Mouse (Mus musculus): Measurements from ENCODE around the gene Praf2. TPM values are rescaled to one million over a fixed set of nuclear protein-coding genes. Genes with fewer than 3 reads are reported as not detected.

Praf2 gene
- polyA plus RNA-seq, 1 experiment from 2014 or later: 145 TPM

DNA sequence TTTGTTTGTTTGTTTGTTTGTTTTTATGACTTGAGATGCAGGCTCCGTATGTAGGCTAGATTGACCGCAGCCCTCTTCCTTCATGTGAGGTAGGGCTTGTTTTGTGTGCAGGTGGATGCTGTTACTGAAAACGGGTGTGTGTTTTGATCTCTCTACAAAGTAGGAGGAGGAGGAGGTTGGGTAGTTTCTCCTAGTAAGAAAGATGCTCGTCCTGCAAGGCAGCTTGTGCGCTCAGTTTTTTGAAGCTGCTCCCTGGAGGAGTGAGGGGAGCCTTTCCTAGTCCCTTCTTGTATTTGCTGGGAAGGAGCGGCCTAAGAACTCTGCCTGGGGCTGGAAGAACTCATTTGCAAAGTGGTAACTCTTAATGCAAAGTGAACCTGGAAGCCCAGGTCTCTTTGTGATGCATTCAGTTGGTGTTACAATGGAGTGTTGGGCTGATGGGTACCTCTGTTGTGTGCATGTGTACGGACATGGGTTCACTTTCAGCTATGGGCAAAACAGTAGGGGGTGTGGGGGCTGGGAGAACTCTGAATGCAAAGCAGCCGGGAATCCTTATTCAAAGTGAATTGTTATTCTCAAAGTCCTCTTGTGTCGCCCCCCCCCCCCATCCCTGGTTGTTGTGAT lies 36.5 kb downstream of the Praf2 start:
- peak overlapping the region; percentile 62; the same call in 1 of the 2 replicates for H3K9ac ChIP-seq (ENCODE audit: low read length)

DNA sequence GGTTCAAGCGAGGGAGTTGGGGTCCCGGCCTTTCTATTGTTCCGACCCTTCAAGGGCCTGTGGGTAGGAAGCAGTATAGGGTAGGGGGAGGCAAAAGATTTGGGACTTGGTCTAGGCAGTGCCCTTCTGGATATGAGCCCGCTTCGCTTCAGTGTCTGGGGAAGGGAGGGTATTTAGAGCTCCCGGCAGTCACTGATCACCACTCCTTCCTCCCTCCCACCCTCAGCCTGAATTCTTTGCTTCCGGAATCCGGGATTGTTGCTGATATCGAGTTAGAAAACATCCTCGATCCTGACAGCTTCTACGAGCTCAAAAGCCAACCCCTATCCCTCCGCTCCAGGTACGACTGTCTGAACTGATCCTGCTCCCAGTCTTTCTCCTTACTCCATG lies 37.0 kb downstream of the Praf2 start:
- Histone ChIP-seq H3K27ac (ENCODE audit: low read depth, low read length) (no peak overlapping the region), H3K27me3 (replicated peaks; ENCODE audit: control insufficient read depth, insufficient read depth, low read length) (no peaks in the 10 kb centered on the region), H3K9ac (ENCODE audit: low read length) (peak overlapping the region; percentile 43), H3K9me3 (replicated peaks; ENCODE audit: control insufficient read depth, low read length) (no peaks in the 10 kb centered on the region), H3K4me2 (ENCODE audit: low read length) (peak overlapping the region; percentile 63), H3K4me1 (ENCODE audit: control insufficient read depth, insufficient read depth, low read length) (peaks cover 7% of the 10 kb centered on the region; the same call in 1 of the 2 replicates), H3K4me3 (ENCODE audit: low read depth, low read length) (peak overlapping the region; percentile 53), H3K36me3 (ENCODE audit: control insufficient read depth, insufficient read depth, low read length) (peaks cover 18% of the 10 kb centered on the region; the same call in 1 of the 2 replicates)
- WGBS: 38% methylated on average over 13 of the region's 13 CpGs
- DNase-seq (ENCODE audit: low spot score) (no peak), ATAC-seq (no peak)

More for the DNA sequence above, 36.5 kb downstream of the Praf2 start:
- no peak for DNase-seq (ENCODE audit: low spot score)
- H3K4me3 ChIP-seq (ENCODE audit: low read depth, low read length): peak overlapping the region; percentile 53
- peaks cover 16% of the 10 kb centered on the region; the same call in 1 of the 2 replicates for H3K36me3 ChIP-seq (ENCODE audit: control insufficient read depth, insufficient read depth, low read length)
- 22% methylated on average over 9 of the region's 9 CpGs for WGBS
- no peaks in the 10 kb centered on the region for H3K27me3 ChIP-seq (replicated peaks; ENCODE audit: control insufficient read depth, insufficient read depth, low read length)
- H3K9me3 ChIP-seq (replicated peaks; ENCODE audit: control insufficient read depth, low read length): no peaks in the 10 kb centered on the region
- no peak for ATAC-seq
- H3K27ac ChIP-seq (ENCODE audit: low read depth, low read length): no peak overlapping the region
- H3K4me2 ChIP-seq (ENCODE audit: low read length): peak overlapping the region; percentile 63
- peaks cover 7% of the 10 kb centered on the region; the same call in 1 of the 2 replicates for H3K4me1 ChIP-seq (ENCODE audit: control insufficient read depth, insufficient read depth, low read length)

DNA sequence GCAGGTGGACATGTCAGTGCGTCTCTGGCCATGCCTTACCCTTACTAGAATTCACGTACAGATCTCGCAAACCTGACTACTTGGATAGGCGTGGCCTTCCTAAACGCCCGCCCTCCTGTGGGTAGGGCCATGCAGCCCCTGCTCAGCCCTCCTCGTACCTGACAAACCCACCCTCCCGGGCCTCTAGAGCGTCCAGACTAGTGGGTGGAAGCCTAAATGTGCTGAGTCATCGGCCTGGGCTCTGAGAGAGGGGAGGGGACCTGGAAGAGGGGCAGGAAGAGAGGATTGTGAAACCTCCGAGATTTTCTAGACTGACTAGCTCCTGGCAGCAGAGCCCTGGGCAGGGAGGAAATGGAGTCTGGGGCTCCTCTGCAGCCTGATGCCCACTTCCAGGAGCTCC lies 37.5 kb downstream of the Praf2 start:
- H3K4me1 ChIP-seq (ENCODE audit: control insufficient read depth, insufficient read depth, low read length): peaks cover 7% of the 10 kb centered on the region; the same call in 1 of the 2 replicates
- H3K27me3 ChIP-seq (replicated peaks; ENCODE audit: control insufficient read depth, insufficient read depth, low read length): no peaks in the 10 kb centered on the region
- H3K9me3 ChIP-seq (replicated peaks; ENCODE audit: control insufficient read depth, low read length): no peaks in the 10 kb centered on the region
- no peak overlapping the region for H3K27ac ChIP-seq (ENCODE audit: low read depth, low read length)
- DNase-seq (ENCODE audit: low spot score): peak; percentile 31
- H3K4me2 ChIP-seq (ENCODE audit: low read length): peak overlapping the region; percentile 63
- ATAC-seq: peak; percentile 21; the same call in 1 of the 2 replicates
- 28% methylated on average over 11 of the region's 11 CpGs for WGBS
- H3K4me3 ChIP-seq (ENCODE audit: low read depth, low read length): peak overlapping the region; percentile 53
- H3K9ac ChIP-seq (ENCODE audit: low read length): peak overlapping the region; percentile 43
- H3K36me3 ChIP-seq (ENCODE audit: control insufficient read depth, insufficient read depth, low read length): peaks cover 22% of the 10 kb centered on the region; the same call in 1 of the 2 replicates

DNA sequence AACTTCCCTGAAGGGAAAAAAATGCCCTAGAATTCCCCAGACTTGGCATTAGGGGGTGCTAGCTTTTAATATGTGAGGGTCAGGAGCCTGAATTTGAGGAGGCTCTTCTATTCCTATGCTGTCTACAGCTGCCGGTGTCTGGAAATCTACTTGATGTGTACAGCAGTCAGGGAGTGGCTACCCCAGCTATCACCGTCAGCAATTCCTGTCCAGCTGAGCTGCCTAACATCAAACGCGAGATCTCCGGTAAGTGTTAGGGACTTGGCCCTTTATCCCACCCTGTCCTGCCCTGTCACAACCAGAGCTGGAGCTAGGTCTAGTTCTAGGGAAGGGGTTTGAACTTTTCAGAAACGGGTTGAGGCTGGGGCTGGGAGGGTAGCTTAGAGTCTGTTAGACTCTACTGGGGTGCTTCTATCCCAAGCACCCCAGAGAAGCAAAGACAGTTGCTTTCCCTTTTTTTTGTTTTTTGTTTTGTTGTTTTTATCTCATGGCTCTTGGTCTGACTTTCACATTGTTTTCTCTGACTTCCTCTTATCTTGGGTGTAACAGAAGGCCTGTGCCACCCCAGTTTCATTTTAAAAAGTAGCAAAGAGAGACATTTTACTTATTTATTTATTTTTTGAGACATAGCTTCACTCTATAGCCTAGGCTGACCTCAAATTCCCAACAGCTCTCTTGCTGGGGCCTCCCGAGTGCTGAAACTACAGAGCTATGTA lies 41.2 kb downstream of the Praf2 start:
- H3K4me1 ChIP-seq (ENCODE audit: control insufficient read depth, insufficient read depth, low read length): peaks cover 6% of the 10 kb centered on the region; the same call in 1 of the 2 replicates

DNA sequence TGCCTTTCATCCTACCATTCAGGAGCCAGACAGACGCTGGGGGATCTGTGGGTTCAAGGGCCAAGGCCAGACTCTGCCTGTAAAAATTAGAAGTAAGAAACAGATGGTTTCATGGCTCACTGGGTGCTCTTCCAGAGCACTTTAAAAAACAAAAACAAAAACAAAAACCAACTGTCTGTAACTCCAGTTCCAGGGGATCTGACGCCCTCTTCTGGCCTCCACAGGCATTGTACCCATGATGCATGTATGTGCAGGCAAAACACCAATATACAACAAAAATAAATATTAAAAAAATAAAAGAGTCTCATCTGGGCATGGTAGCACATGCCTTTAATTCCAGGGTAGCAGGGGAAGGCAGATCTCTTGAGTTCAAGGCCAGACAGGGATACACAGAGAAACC lies 44.5 kb downstream of the Praf2 start:
- DNase-seq (ENCODE audit: low spot score): peak; percentile 14

More for the DNA sequence above, 41.2 kb downstream of the Praf2 start:
- H3K9me3 ChIP-seq (replicated peaks; ENCODE audit: control insufficient read depth, low read length): no peaks in the 10 kb centered on the region
- 92% methylated on average over 7 of the region's 7 CpGs for WGBS
- no peaks in the 10 kb centered on the region for H3K27me3 ChIP-seq (replicated peaks; ENCODE audit: control insufficient read depth, insufficient read depth, low read length)
- ATAC-seq (no peak), DNase-seq (ENCODE audit: low spot score) (no peak)
- no peak overlapping the region for H3K9ac ChIP-seq (ENCODE audit: low read length)
- no peak overlapping the region for H3K4me2 ChIP-seq (ENCODE audit: low read length)
- H3K36me3 ChIP-seq (ENCODE audit: control insufficient read depth, insufficient read depth, low read length): peaks cover 36% of the 10 kb centered on the region; the same call in 1 of the 2 replicates
- no peak overlapping the region for H3K27ac ChIP-seq (ENCODE audit: low read depth, low read length)
- H3K4me3 ChIP-seq (ENCODE audit: low read depth, low read length): no peak overlapping the region

DNA sequence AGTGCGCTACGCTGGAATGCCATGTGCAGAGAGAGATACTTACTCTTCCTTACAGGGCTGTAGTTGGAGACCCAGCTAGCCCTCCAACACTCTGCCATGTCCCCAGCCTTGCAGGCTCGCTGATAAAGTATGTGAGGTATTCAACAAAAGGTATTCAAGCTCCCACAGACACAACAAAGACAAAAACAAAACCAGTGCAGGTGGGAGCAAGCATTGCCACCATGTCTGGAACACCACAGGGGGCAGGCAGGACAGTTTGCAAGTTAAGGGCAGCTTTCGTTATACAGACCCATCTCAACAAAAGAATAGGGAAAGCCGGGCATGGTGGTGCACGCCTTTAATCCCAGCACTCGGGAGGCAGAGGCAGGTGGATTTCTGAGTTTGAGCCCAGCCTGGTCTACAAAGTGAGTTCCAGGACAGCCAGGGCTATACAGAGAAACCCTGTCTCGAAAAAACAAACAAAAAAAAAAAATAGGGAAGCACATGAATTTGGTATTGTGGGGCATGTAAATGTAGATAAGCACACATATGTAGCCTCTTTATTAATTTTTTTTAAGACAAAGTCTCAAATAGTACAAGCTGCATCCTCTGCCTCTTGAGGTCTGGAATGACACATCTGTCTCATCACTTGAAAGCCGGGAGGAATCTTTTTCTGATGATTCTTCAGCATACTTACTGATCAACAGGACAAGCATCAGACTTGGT lies 47.4 kb downstream of the Praf2 start:
- Histone ChIP-seq H3K4me1 (ENCODE audit: control insufficient read depth, insufficient read depth, low read length) (no peaks in the 10 kb centered on the region), H3K4me3 (ENCODE audit: low read depth, low read length) (no peak overlapping the region), H3K27ac (ENCODE audit: low read depth, low read length) (no peak overlapping the region), H3K9me3 (replicated peaks; ENCODE audit: control insufficient read depth, low read length) (no peaks in the 10 kb centered on the region), H3K4me2 (ENCODE audit: low read length) (no peak overlapping the region), H3K9ac (ENCODE audit: low read length) (no peak overlapping the region), H3K27me3 (replicated peaks; ENCODE audit: control insufficient read depth, insufficient read depth, low read length) (no peaks in the 10 kb centered on the region), H3K36me3 (ENCODE audit: control insufficient read depth, insufficient read depth, low read length) (peaks cover 15% of the 10 kb centered on the region; the same call in 1 of the 2 replicates)
- no peak for ATAC-seq
- DNase-seq (ENCODE audit: low spot score): no peak
- 76% methylated on average over 9 of the region's 9 CpGs for WGBS

More for the DNA sequence above, 44.5 kb downstream of the Praf2 start:
- Histone ChIP-seq H3K9ac (ENCODE audit: low read length) (no peak overlapping the region), H3K36me3 (ENCODE audit: control insufficient read depth, insufficient read depth, low read length) (peaks cover 30% of the 10 kb centered on the region; the same call in 1 of the 2 replicates), H3K9me3 (replicated peaks; ENCODE audit: control insufficient read depth, low read length) (no peaks in the 10 kb centered on the region), H3K4me3 (ENCODE audit: low read depth, low read length) (no peak overlapping the region), H3K4me1 (ENCODE audit: control insufficient read depth, insufficient read depth, low read length) (no peaks in the 10 kb centered on the region), H3K27ac (ENCODE audit: low read depth, low read length) (no peak overlapping the region), H3K4me2 (ENCODE audit: low read length) (no peak overlapping the region), H3K27me3 (replicated peaks; ENCODE audit: control insufficient read depth, insufficient read depth, low read length) (no peaks in the 10 kb centered on the region)
- no peak for ATAC-seq
- 40% methylated on average over 2 of the region's 2 CpGs for WGBS

DNA sequence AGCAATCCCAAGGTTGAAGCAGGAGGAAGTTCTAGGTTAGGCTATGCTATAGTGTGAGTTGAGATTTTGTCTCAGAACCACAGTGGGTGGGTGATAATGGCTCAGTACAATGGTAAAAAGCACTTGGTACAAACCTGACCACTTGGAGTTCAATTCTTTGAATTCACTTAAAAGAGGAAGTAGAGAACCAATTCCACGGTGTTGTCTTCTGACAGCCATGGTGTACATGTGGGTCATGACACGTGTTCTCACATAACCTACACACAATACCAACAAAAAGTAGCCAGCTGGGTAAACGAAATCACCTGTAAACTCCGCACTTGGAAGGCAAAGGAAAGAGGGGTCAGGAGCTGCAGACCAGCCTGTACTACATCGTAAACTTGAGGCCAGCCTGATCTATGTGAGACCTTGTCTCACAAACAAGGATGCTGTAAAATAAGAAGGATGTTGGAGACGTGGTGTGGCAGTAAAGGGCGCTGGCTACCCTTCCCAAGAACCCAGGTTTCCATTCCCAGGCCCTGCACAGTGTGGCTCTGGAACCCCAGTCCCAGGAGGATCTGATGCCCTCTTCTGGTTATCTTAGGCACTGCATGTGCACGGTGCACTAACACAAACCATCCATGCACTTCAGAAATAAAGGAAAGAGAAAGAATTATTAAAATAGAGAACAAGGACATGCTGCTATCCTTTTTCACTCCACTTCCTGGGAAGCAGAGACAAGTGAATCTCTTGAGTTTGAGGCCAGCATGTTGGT lies 48.3 kb downstream of the Praf2 start:
- H3K4me2 ChIP-seq (ENCODE audit: low read length): no peak overlapping the region
- DNase-seq (ENCODE audit: low spot score): peak; percentile 62

More for the DNA sequence above, 48.3 kb downstream of the Praf2 start:
- Histone ChIP-seq H3K27me3 (replicated peaks; ENCODE audit: control insufficient read depth, insufficient read depth, low read length) (no peaks in the 10 kb centered on the region), H3K27ac (ENCODE audit: low read depth, low read length) (no peak overlapping the region), H3K36me3 (ENCODE audit: control insufficient read depth, insufficient read depth, low read length) (peaks cover 10% of the 10 kb centered on the region; the same call in 1 of the 2 replicates), H3K9me3 (replicated peaks; ENCODE audit: control insufficient read depth, low read length) (no peaks in the 10 kb centered on the region), H3K4me1 (ENCODE audit: control insufficient read depth, insufficient read depth, low read length) (no peaks in the 10 kb centered on the region), H3K9ac (ENCODE audit: low read length) (no peak overlapping the region), H3K4me3 (ENCODE audit: low read depth, low read length) (no peak overlapping the region)
- ATAC-seq: peak; percentile 62; the same call in 1 of the 2 replicates
- WGBS: 47% methylated on average over 8 of the region's 8 CpGs

Measured in forebrain, embryonic 14.5 days (tissue).